Mouse (Mus musculus): ENCODE data around the gene Dennd4a. TPM values are rescaled to one million over a fixed set of nuclear protein-coding genes. Genes with fewer than 3 reads are reported as not detected.

Dennd4a gene
- polyA plus RNA-seq, 1 experiment from 2014 or later: 11.4 TPM

DNA sequence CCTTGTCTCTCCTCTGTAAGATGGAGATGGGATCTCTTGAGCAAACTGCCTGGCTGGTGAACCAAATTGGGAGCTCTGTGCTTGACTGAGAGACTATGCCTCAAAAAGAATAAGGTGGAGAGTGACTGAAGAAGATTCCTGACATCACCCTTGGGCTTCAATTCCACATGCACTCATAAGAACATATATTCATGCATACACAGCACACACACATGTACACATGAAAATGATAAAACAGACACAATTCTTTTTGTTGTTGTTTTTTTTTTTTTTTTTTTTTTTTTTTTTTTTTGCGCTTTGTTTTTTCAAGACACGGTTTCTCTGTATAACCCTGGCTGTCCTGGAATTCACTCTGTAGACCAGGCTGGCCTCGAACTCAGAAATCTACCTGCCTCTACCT is 146.1 kb downstream of the Dennd4a start:
- 90% methylated on average over 3 of the region's 3 CpGs for WGBS

DNA sequence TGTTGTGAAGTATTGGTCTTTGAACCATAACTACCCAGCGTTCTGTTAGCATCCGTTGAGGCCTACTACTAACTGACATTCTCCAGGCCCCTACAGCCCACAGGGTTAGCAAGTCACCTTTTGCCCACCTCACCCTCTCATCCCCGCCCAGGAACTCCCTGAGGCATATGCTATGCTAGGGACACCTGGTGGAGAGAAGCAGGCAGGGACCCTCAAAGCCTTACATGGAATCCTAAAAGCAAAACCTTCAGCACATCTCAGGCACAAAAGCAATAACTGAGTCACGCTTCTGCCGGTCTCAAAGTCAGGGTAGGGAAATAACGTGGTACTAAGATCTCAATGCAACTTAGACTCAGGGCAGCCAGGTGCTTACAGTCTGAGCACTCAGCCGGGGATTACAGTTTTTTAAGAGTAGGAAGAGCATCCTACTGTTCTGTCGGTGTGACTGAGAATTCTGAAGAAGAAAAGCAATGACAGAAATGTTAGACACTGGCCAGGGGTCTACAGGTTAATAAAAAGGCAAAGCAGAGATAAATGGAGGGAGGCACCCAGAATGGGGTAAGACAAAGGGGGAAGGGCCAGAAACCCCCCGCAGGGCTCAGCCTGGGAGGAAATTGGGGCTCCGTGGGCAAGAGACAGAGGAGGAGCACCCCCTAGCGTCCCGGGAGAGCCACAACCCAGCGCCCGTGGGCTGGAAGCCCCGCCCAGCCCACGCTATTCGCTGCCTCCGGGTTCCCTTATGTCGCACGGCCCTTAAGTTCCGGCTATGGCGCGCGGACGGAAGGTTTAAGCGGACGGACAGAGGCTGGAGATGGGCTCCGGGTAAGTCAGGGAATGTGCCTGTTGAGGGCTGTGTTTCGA is 149.2 kb downstream of the Dennd4a start, which contains the start of gene Ints14:
Gene Ints14 (plus strand): TSS at position 789 of the 861 bp plus-strand sequence.
- peak within 1 kb of the TSS; percentile 77 for H3K4me3 ChIP-seq (replicated peaks)
- ATAC-seq (ENCODE audit: low FRiP score): peak; percentile 97
- H3K27ac ChIP-seq: peak within 1 kb of the TSS; percentile 80
- peak within 1 kb of the TSS; percentile 73 for H3K4me2 ChIP-seq
- peak within 1 kb of the TSS; percentile 91 for H3K9ac ChIP-seq
- peaks cover 21% of the 10 kb centered on the region for H3K36me3 ChIP-seq (replicated peaks)
- no peaks in the 10 kb centered on the region for H3K27me3 ChIP-seq
- H3K9me3 ChIP-seq: no peaks in the 10 kb centered on the region
- peaks cover 18% of the 10 kb centered on the region for H3K4me1 ChIP-seq
- 5% methylated on average over 29 of the region's 29 CpGs for WGBS

More for the DNA sequence above, 146.1 kb downstream of the Dennd4a start:
- Histone ChIP-seq H3K4me2 (no peak overlapping the region), H3K4me3 (replicated peaks) (no peak overlapping the region), H3K27me3 (peaks cover 16% of the 10 kb centered on the region), H3K9ac (no peak overlapping the region), H3K9me3 (0 out of 2 replicates have a peak, but pooled peaks cover 5% of the 10 kb centered on the region), H3K27ac (no peak overlapping the region), H3K36me3 (replicated peaks) (no peaks in the 10 kb centered on the region; the same call in 1 of the 2 replicates), H3K4me1 (peaks cover 18% of the 10 kb centered on the region)
- ATAC-seq (ENCODE audit: low FRiP score): no peak

DNA sequence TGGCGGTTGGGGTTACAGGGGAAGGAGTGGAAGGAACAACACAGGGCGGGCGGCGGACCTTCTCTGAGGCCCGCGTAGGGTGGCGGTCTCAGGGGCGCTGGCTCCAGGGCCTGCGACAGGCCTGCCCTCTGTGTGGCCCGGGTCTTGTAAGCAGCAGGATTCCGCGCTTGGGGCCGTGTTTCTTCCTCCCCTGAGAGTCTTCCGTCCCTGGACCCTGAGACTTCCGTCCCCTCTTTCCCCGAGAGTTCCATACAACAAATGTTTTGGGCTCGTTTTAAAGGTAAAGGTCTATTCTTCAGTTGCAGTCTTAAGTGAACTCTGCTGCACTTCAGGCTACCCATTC is 149.8 kb downstream of the Dennd4a start:
- Histone ChIP-seq H3K27me3 (no peaks in the 10 kb centered on the region), H3K4me3 (replicated peaks) (peak overlapping the region; percentile 77), H3K36me3 (replicated peaks) (peaks cover 27% of the 10 kb centered on the region), H3K27ac (peak overlapping the region; percentile 80), H3K4me1 (peaks cover 18% of the 10 kb centered on the region), H3K9me3 (no peaks in the 10 kb centered on the region), H3K4me2 (peak overlapping the region; percentile 73), H3K9ac (peak overlapping the region; percentile 91)
- 0% methylated on average over 16 of the region's 17 CpGs for WGBS
- ATAC-seq (ENCODE audit: low FRiP score): no peak

Other genes starting within 250 kb of the Dennd4a start
- 259 and 279 TPM in 2 replicates for gene Rab11a, start 73.6 kb upstream of the Dennd4a start, polyA plus RNA-seq (2016; fragmentation: Nextera tagmentation; extraction: Ambion mirVana)
- 0.11 TPM in 1 of 2 replicates, not detected in the other for gene Slc24a1, start 140.3 kb downstream of the Dennd4a start, polyA plus RNA-seq (2016; fragmentation: Nextera tagmentation; extraction: Ambion mirVana)
- 60.9 and 62.8 TPM in 2 replicates for gene Ints14, start 149.6 kb downstream of the Dennd4a start, polyA plus RNA-seq (2016; fragmentation: Nextera tagmentation; extraction: Ambion mirVana)
- gene Hacd3, start 210.4 kb downstream of the Dennd4a start, polyA plus RNA-seq (2016; fragmentation: Nextera tagmentation; extraction: Ambion mirVana): 138 and 140 TPM in 2 replicates
- 57.8 and 60.7 TPM in 2 replicates for gene Dpp8, start 221.1 kb downstream of the Dennd4a start, polyA plus RNA-seq (2016; fragmentation: Nextera tagmentation; extraction: Ambion mirVana)